In genomic region chr4:152095937-152096910, GRCm38 (mm10) we compare ENCODE assay signal across 8 mouse cellular contexts. TPM values are rescaled to one million over a fixed set of nuclear protein-coding genes. Genes with fewer than 3 reads are reported as not detected.
DNase-seq lines count a peak whose midpoint lies in the region; ATAC-seq and TF ChIP-seq lines count a peak whose summit lies in the region.

No protein-coding gene starts in this region.

- no peak overlapping the region for H3K27ac ChIP-seq in CH12.LX (ENCODE audit: insufficient read depth, low read depth)
- 0 out of 2 replicates have a peak overlapping the region, but pooled peaks have one; percentile 28 for H3K27ac ChIP-seq in embryonic facial prominence, embryonic 11.5 days (replicated peaks; ENCODE audit: low read depth, low read length)
- H3K27ac ChIP-seq in heart, embryonic 11.5 days (ENCODE audit: low read depth, low read length), result peak overlapping the region; percentile 77
- H3K27ac ChIP-seq in kidney, embryonic 14.5 days (ENCODE audit: low read depth, low read length), result peak overlapping the region; percentile 65; the same call in 1 of the 2 replicates

- TF ChIP-seq RAD21 in CH12.LX (IDR thresholded peaks at IDR 0.05; ENCODE audit: low read depth, low read length), result peak; percentile 78

- 0 out of 2 replicates have a peak, but pooled peaks have one; percentile 19 for ATAC-seq in embryonic facial prominence, embryonic 11.5 days (replicated peaks; ENCODE audit: insufficient number of reproducible peaks, low FRiP score, low TSS enrichment, low read depth)
- peak; percentile 26; the same call in 1 of the 2 replicates for ATAC-seq in heart, embryonic 11.5 days (replicated peaks; ENCODE audit: insufficient number of reproducible peaks, low FRiP score, low TSS enrichment)
- peak; percentile 17; the same call in 1 of the 2 replicates for ATAC-seq in kidney, embryonic 14.5 days (ENCODE audit: low FRiP score, low TSS enrichment)

- no peak overlapping the region for H3K4me3 ChIP-seq in CH12.LX (replicated peaks in 1 of 3; ENCODE audit: low read depth in 2 of 3, low read length in 2 of 3, poor library complexity in 1 of 3)
- H3K4me3 ChIP-seq in embryonic facial prominence, embryonic 11.5 days (ENCODE audit: low read depth, low read length), result peak overlapping the region; percentile 8; the same call in 1 of the 2 replicates
- peak overlapping the region; percentile 42 for H3K4me3 ChIP-seq in heart, embryonic 11.5 days (ENCODE audit: low read depth, low read length)
- H3K4me3 ChIP-seq in kidney, embryonic 14.5 days (ENCODE audit: low read length), result peak overlapping the region; percentile 27

- 18% methylated on average over 27 of the region's 27 CpGs for WGBS in embryonic facial prominence, embryonic 11.5 days
- WGBS in heart, embryonic 11.5 days (ENCODE audit: insufficient replicate concordance), result 18% methylated on average over 27 of the region's 27 CpGs
- 31% methylated on average over 27 of the region's 27 CpGs for WGBS in kidney, embryonic 14.5 days

- H3K27me3 ChIP-seq in CH12.LX (replicated peaks), result peaks cover 76% of the 10 kb centered on the region
- no peaks in the 10 kb centered on the region for H3K27me3 ChIP-seq in embryonic facial prominence, embryonic 11.5 days (ENCODE audit: control insufficient read depth, insufficient read depth, low read length)
- 0 out of 2 replicates have a peak, but pooled peaks cover 3% of the 10 kb centered on the region for H3K27me3 ChIP-seq in heart, embryonic 11.5 days (ENCODE audit: control insufficient read depth, insufficient read depth, low read length)
- no peaks in the 10 kb centered on the region for H3K27me3 ChIP-seq in kidney, embryonic 14.5 days (ENCODE audit: control insufficient read depth, insufficient read depth, low read length)

- H3K4me2 ChIP-seq in CH12.LX (ENCODE audit: insufficient read depth, low read depth, poor library complexity, severe bottlenecking), result no peak overlapping the region
- no peak overlapping the region for H3K4me2 ChIP-seq in embryonic facial prominence, embryonic 11.5 days (ENCODE audit: low read depth, low read length)
- peak overlapping the region; percentile 59 for H3K4me2 ChIP-seq in heart, embryonic 11.5 days
- peak overlapping the region; percentile 17; the same call in 1 of the 2 replicates for H3K4me2 ChIP-seq in kidney, embryonic 14.5 days (replicated peaks; ENCODE audit: low read depth, low read length)

- H3K4me1 ChIP-seq in CH12.LX (ENCODE audit: control insufficient read depth in 1 of 2, insufficient read depth in 2 of 2), result peaks cover 10 to 13% of the 10 kb centered on the region in 2 experiments
- peaks cover 3% of the 10 kb centered on the region for H3K4me1 ChIP-seq in embryonic facial prominence, embryonic 11.5 days (ENCODE audit: control insufficient read depth, insufficient read depth, low read length)
- H3K4me1 ChIP-seq in heart, embryonic 11.5 days (ENCODE audit: control insufficient read depth, insufficient read depth, low read length), result peaks cover 20% of the 10 kb centered on the region
- peaks cover 39% of the 10 kb centered on the region for H3K4me1 ChIP-seq in kidney, embryonic 14.5 days (ENCODE audit: control insufficient read depth, insufficient read depth, low read length)

- TF ChIP-seq POLR2A in CH12.LX (IDR thresholded peaks at IDR 0.05; ENCODE audit: low read depth, low read length), result no peak

- no peaks in the 10 kb centered on the region for H3K79me2 ChIP-seq in CH12.LX (replicated peaks; ENCODE audit: control insufficient read depth, extremely low read depth, insufficient read depth, poor library complexity, severe bottlenecking)

- no peak for TF ChIP-seq EP300 in CH12.LX (IDR thresholded peaks at IDR 0.05; ENCODE audit: low read length)

- H3K9me3 ChIP-seq in CH12.LX (replicated peaks; ENCODE audit: low read length), result no peaks in the 10 kb centered on the region
- no peaks in the 10 kb centered on the region for H3K9me3 ChIP-seq in embryonic facial prominence, embryonic 11.5 days (replicated peaks; ENCODE audit: control insufficient read depth, low read length)
- no peaks in the 10 kb centered on the region for H3K9me3 ChIP-seq in heart, embryonic 11.5 days (replicated peaks; ENCODE audit: control insufficient read depth, low read length)
- no peaks in the 10 kb centered on the region for H3K9me3 ChIP-seq in kidney, embryonic 14.5 days (ENCODE audit: control insufficient read depth, low read length)

- dilution Hi-C loops in CH12.LX (cut with MboI; ENCODE audit: extremely low pct_ligation_motif_present, extremely low pct_unique_long_range_greater_than_20kb, low sequenced_read_pairs), result no loop called here

- H3K36me3 ChIP-seq in CH12.LX (replicated peaks in 1 of 2; ENCODE audit: control insufficient read depth in 1 of 2, insufficient read depth in 1 of 2, low read length in 1 of 2), result no peaks in the 10 kb centered on the region
- no peaks in the 10 kb centered on the region for H3K36me3 ChIP-seq in embryonic facial prominence, embryonic 11.5 days (replicated peaks; ENCODE audit: control insufficient read depth, insufficient read depth, low read depth, low read length)
- no peaks in the 10 kb centered on the region for H3K36me3 ChIP-seq in heart, embryonic 11.5 days (ENCODE audit: control insufficient read depth, insufficient read depth, low read length)
- H3K36me3 ChIP-seq in kidney, embryonic 14.5 days (ENCODE audit: control insufficient read depth, insufficient read depth, low read length), result 0 out of 2 replicates have a peak, but pooled peaks cover 1% of the 10 kb centered on the region

- peak; percentile 50 for DNase-seq in CH12.LX (ENCODE audit: extremely low read depth)
- DNase-seq in adrenal gland, postnatal 10 days, result peak; percentile 91
- DNase-seq in embryonic facial prominence, embryonic 11.5 days (ENCODE audit: low spot score), result peak; percentile 65
- DNase-seq in lung, postnatal 10 days, result peak; percentile 90
- peak; percentile 80 for DNase-seq in retina, postnatal 1 day
- no peak for DNase-seq in right cerebral cortex, postnatal 25 days

- H3K9ac ChIP-seq in CH12.LX (ENCODE audit: insufficient read depth, low read depth), result no peak overlapping the region
- no peak overlapping the region; the same call in 1 of the 2 replicates for H3K9ac ChIP-seq in embryonic facial prominence, embryonic 11.5 days (replicated peaks; ENCODE audit: low read length)
- H3K9ac ChIP-seq in heart, embryonic 11.5 days (ENCODE audit: low read depth, low read length), result peak overlapping the region; percentile 65
- peak overlapping the region; percentile 31 for H3K9ac ChIP-seq in kidney, embryonic 14.5 days (ENCODE audit: low read depth, low read length)

- in situ Hi-C loops in CH12.LX (cut with MboI; ENCODE audit: low pct_ligation_motif_present, low pct_unique_long_range_greater_than_20kb, low sequenced_read_pairs), result loop anchor here (5.0 kb wide), 1 partner anchor 119 kb away; no protein-coding TSS in a partner anchor

- TF ChIP-seq CTCF in CH12.LX (conservative IDR thresholded peaks at IDR 0.05 in 1 of 2, IDR thresholded peaks at IDR 0.05 in 1 of 2; ENCODE audit: low read depth in 2 of 2, low read length in 2 of 2), result peak; percentile 52 to 92

TF ChIP-seq in CH12.LX, 34 proteins besides CTCF, POLR2A, EP300 and RAD21 (continues in another document):
- no peak for TF ChIP-seq CHD2 (IDR thresholded peaks at IDR 0.05; ENCODE audit: low read length)

RNA-seq across cellular contexts. Expression of gene Tnfrsf25, which starts 19.5 kb away (rescaled TPM):
- total RNA-seq in CH12.LX (2012; rRNA removed), result 0.38 and 1.5 TPM in 2 replicates
- total RNA-seq in CH12.LX (2014; rRNA removed), result not detected in 2 replicates
- not detected in 2 replicates for polyA plus RNA-seq in CH12.LX (2012; ENCODE audit: insufficient read length, low read depth)
- 1 to 10 TPM; 1.9 to 4.3 TPM for total RNA-seq in adrenal gland, postnatal 10 days (2021)
- 0.21 and 0.75 TPM in 2 replicates for polyA plus RNA-seq in embryonic facial prominence, embryonic 11.5 days (2014; fragmentation: Nextera tagmentation; extraction: Ambion mirVana)
- polyA plus RNA-seq in heart, embryonic 11.5 days (2014; fragmentation: Nextera tagmentation; extraction: Ambion mirVana), result 0.27 and 0.58 TPM in 2 replicates
- polyA plus RNA-seq in kidney, embryonic 14.5 days (2014; fragmentation: Nextera tagmentation; extraction: Ambion mirVana), result 0.57 and 1.9 TPM in 2 replicates

RNA-seq across cellular contexts. Expression of gene Plekhg5, which starts 23.9 kb away (rescaled TPM):
- total RNA-seq in CH12.LX (2012; rRNA removed), result 1.6 and 2.1 TPM in 2 replicates
- total RNA-seq in CH12.LX (2014; rRNA removed), result 0.05 and 0.09 TPM in 2 replicates
- 0.82 and 1.1 TPM in 2 replicates for polyA plus RNA-seq in CH12.LX (2012; ENCODE audit: insufficient read length, low read depth)
- total RNA-seq in adrenal gland, postnatal 10 days (2021), result 10 to 100 TPM; 17.1 to 20.1 TPM
- 5.3 and 6.8 TPM in 2 replicates for polyA plus RNA-seq in embryonic facial prominence, embryonic 11.5 days (2014; fragmentation: Nextera tagmentation; extraction: Ambion mirVana)
- 6.6 and 7.0 TPM in 2 replicates for polyA plus RNA-seq in heart, embryonic 11.5 days (2014; fragmentation: Nextera tagmentation; extraction: Ambion mirVana)
- polyA plus RNA-seq in kidney, embryonic 14.5 days (2014; fragmentation: Nextera tagmentation; extraction: Ambion mirVana), result 10.4 and 16.1 TPM in 2 replicates

RNA-seq across cellular contexts. Expression of gene Espn, which starts 55.9 kb away (rescaled TPM):
- total RNA-seq in CH12.LX (2012; rRNA removed) (0.04 and 0.25 TPM in 2 replicates), CH12.LX (2014; rRNA removed) (not detected in 2 replicates)
- polyA plus RNA-seq in CH12.LX (2012; ENCODE audit: insufficient read length, low read depth), result 0.08 TPM in 1 of 2 replicates, not detected in the other
- 1 to 10 TPM; 1.2 to 1.3 TPM for total RNA-seq in adrenal gland, postnatal 10 days (2021)
- polyA plus RNA-seq in embryonic facial prominence, embryonic 11.5 days (2014; fragmentation: Nextera tagmentation; extraction: Ambion mirVana), result 6.2 and 7.3 TPM in 2 replicates
- 0.90 and 1.3 TPM in 2 replicates for polyA plus RNA-seq in heart, embryonic 11.5 days (2014; fragmentation: Nextera tagmentation; extraction: Ambion mirVana)
- polyA plus RNA-seq in kidney, embryonic 14.5 days (2014; fragmentation: Nextera tagmentation; extraction: Ambion mirVana), result 36.1 and 36.3 TPM in 2 replicates

RNA-seq across cellular contexts. Expression of gene Nol9, which starts 57.1 kb away (rescaled TPM):
- total RNA-seq in CH12.LX (2012; rRNA removed) (44.8 and 53.6 TPM in 2 replicates), CH12.LX (2014; rRNA removed) (44.7 and 47.2 TPM in 2 replicates)
- 54.3 and 60.5 TPM in 2 replicates for polyA plus RNA-seq in CH12.LX (2012; ENCODE audit: insufficient read length, low read depth)
- total RNA-seq in adrenal gland, postnatal 10 days (2021), result 10 to 100 TPM; 20.1 to 20.3 TPM
- 28.3 and 31.4 TPM in 2 replicates for polyA plus RNA-seq in embryonic facial prominence, embryonic 11.5 days (2014; fragmentation: Nextera tagmentation; extraction: Ambion mirVana)
- polyA plus RNA-seq in heart, embryonic 11.5 days (2014; fragmentation: Nextera tagmentation; extraction: Ambion mirVana), result 18.0 and 19.0 TPM in 2 replicates
- polyA plus RNA-seq in kidney, embryonic 14.5 days (2014; fragmentation: Nextera tagmentation; extraction: Ambion mirVana), result 26.1 and 47.3 TPM in 2 replicates

RNA-seq across cellular contexts. Expression of gene Tas1r1, which starts 57.9 kb away (rescaled TPM):
- 0.13 and 0.21 TPM in 2 replicates for total RNA-seq in CH12.LX (2012; rRNA removed)
- not detected in 2 replicates for total RNA-seq in CH12.LX (2014; rRNA removed)
- not detected in 2 replicates for polyA plus RNA-seq in CH12.LX (2012; ENCODE audit: insufficient read length, low read depth)
- total RNA-seq in adrenal gland, postnatal 10 days (2021), result not detected
- 0.25 and 0.55 TPM in 2 replicates for polyA plus RNA-seq in embryonic facial prominence, embryonic 11.5 days (2014; fragmentation: Nextera tagmentation; extraction: Ambion mirVana)
- polyA plus RNA-seq in heart, embryonic 11.5 days (2014; fragmentation: Nextera tagmentation; extraction: Ambion mirVana), result 0.14 and 0.16 TPM in 2 replicates
- polyA plus RNA-seq in kidney, embryonic 14.5 days (2014; fragmentation: Nextera tagmentation; extraction: Ambion mirVana), result 0.39 and 0.77 TPM in 2 replicates

Comparison
In these comparisons a context has a peak if more than half of its experiments do, and no peak if none do; other contexts are left out.
1. H3K4me2 ChIP-seq: peak in heart, embryonic 11.5 days (single experiment) and kidney, embryonic 14.5 days (single experiment); none in CH12.LX (single experiment) and embryonic facial prominence, embryonic 11.5 days (single experiment).
2. H3K4me3 ChIP-seq: peak in embryonic facial prominence, embryonic 11.5 days (single experiment), heart, embryonic 11.5 days (single experiment) and kidney, embryonic 14.5 days (single experiment); none in CH12.LX (0 of 3).
3. H3K9ac ChIP-seq: peak in heart, embryonic 11.5 days (single experiment) and kidney, embryonic 14.5 days (single experiment); none in CH12.LX (single experiment) and embryonic facial prominence, embryonic 11.5 days (single experiment).
4. Peak in every context shown above with its lines, with median percentiles within 50 percentile points of each other: ATAC-seq.